In the genomic region with DNA sequence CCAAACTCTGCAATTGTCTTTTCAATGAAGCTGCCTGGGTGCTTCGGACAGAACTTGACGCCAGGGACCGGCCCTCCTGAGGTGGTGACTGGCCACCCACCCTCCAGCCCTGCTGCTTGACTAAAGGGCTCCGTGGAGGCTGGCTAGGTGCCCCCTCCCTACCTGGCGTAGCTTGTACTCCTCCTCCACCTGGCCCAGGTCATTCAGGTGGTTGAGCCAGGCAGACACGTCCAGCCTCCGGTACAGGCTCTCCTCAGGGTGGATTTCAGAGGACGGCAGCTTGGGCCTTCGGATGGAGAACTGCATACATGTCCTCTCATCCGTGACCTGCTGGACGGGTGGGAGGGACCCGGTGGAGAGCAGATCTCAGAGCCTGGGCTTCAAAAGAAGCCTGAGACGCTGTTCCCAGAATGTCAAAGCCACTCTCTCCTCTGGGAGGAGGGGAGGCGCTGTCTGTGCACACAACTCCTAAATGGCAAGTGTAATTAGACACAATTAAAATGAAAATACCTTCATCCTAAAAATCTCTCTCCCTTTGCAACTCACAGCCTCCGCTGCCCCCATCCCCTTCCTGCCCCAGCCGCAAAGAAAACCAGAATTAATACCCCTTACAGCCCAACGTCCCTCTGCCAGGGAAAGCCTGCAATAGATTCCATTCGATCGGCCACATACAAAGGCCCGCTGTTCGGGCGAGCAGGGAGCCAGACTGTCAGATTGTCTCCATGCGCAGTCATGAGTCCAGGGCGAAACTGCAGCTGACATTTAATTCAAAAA, we compare ENCODE assay signal across 8 mouse cellular contexts.
A peak's percentile ranks its signal among the peaks of the same experiment; 100 is the strongest.
DNase-seq lines count a peak whose midpoint lies in the region; ATAC-seq lines count a peak whose summit lies in the region.

No protein-coding gene starts in this region.

- peaks cover 6% of the 10 kb centered on the region for H3K36me3 ChIP-seq in hindbrain, embryonic 11.5 days (ENCODE audit: control insufficient read depth, insufficient read depth, low read length)

- peak overlapping the region; percentile 12 for H3K4me2 ChIP-seq in hindbrain, embryonic 11.5 days (replicated peaks; ENCODE audit: low read depth, low read length)

- intact Hi-C loops in left cerebral cortex, postnatal 4 days (cut with DNase I), result no loop called here
- intact Hi-C loops in left cerebral cortex, postnatal 10 days (cut with DNase I), result no loop called here

- H3K27ac ChIP-seq in hindbrain, embryonic 11.5 days (ENCODE audit: low read depth, low read length), result peak overlapping the region; percentile 54

- H3K9me3 ChIP-seq in hindbrain, embryonic 11.5 days (ENCODE audit: control insufficient read depth, low read length), result no peaks in the 10 kb centered on the region

- H3K9ac ChIP-seq in hindbrain, embryonic 11.5 days (ENCODE audit: low read depth, low read length), result peak overlapping the region; percentile 0; the same call in 1 of the 2 replicates

- peak; percentile 57 for DNase-seq in left cerebral cortex, postnatal 4 days
- no peak for DNase-seq in left cerebral cortex, postnatal 10 days (ENCODE audit: extremely low spot score in 1 of 2, low spot score in 2 of 2)
- peak; percentile 72 for DNase-seq in hindbrain, embryonic 11.5 days (ENCODE audit: low spot score)
- peak; percentile 66 to 80 for DNase-seq in kidney, postnatal 4 days
- DNase-seq in retina, postnatal 1 day, result peak; percentile 83
- no peak for DNase-seq in natural killer cell, adult 2 months (ENCODE audit: low spot score in 2 of 2)
- DNase-seq in thymus, adult 18-20 months, result no peak
- DNase-seq in spleen, postnatal 4 days (ENCODE audit: low spot score in 2 of 2), result no peak

- WGBS in hindbrain, embryonic 11.5 days, result 13% methylated on average over 24 of the region's 24 CpGs

- H3K4me1 ChIP-seq in hindbrain, embryonic 11.5 days (replicated peaks; ENCODE audit: control insufficient read depth, insufficient read depth, low read length), result peaks cover 21% of the 10 kb centered on the region

- peak; percentile 62 for ATAC-seq in hindbrain, embryonic 11.5 days (ENCODE audit: low FRiP score)

- H3K27me3 ChIP-seq in hindbrain, embryonic 11.5 days (ENCODE audit: control insufficient read depth, insufficient read depth, low read length), result peaks cover 6% of the 10 kb centered on the region; the same call in 1 of the 2 replicates

- no peak overlapping the region for H3K4me3 ChIP-seq in hindbrain, embryonic 11.5 days (ENCODE audit: low read depth, low read length)

Comparison
In these comparisons a context has a peak if more than half of its experiments do, and no peak if none do; other contexts are left out.
1. DNase-seq: peak in left cerebral cortex, postnatal 4 days (single experiment), hindbrain, embryonic 11.5 days (single experiment), kidney, postnatal 4 days (2 of 2) and retina, postnatal 1 day (single experiment); none in left cerebral cortex, postnatal 10 days (0 of 2), natural killer cell, adult 2 months (0 of 2), thymus, adult 18-20 months (0 of 2) and spleen, postnatal 4 days (0 of 2).